Mouse (Mus musculus) fibroblast of lung, adult 2 months (primary cell): ENCODE data around the gene Calb2.

Experiments used
- DNase-seq: peaks from one replicate; pipeline ENCODE4 v3.0.0-alpha.2; 2011; ENCODE audit warnings: low read depth

Calb2 gene

DNA sequence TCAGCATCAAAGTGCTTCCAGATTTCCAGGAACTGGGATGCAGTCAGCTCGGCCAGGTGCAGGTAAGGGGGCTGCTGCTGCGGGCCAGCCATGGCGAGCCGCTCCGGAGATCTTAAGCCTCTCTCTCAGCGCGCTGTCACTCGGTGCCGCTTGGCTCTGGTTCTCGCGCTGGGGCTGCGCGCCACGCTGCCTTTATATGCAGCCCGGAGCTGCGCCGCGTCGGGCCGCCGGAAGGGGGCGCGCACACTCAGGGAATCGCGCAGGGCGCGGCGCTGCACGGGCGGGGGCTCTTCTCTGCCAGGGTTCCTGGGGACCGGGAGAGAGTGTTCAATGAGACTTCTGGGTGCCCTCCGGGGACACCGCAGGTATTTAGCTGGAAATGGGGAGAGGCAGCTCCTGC, at the start of gene Calb2:
Calb2 (minus strand) TSS at position 165 of the 400 bp plus-strand sequence.
- no peak for DNase-seq

DNA sequence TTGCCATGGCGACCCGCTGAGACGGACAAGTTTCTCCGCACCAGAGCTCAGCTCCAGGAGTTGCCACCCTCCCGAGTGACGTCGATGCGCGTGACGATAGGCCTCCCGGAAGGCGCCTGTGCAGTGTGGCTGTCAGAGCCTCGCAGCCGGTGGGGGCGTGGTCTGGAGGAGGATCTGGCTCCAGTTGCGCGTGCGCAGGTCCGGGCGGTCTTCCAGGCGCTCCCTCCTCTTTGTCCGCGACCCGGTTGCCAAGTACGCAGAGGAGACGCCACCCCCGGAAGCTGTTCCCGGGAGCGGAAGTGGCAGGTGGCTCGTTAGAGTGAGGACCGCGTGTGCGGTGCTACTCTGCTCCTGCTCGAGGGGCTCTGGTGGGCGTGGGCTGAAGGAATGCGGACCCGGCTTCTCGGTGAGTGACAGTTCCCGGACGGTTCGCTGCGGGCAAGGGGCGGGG, 49.7 kb upstream of the Calb2 start:
- peak; percentile 98 for DNase-seq

DNA sequence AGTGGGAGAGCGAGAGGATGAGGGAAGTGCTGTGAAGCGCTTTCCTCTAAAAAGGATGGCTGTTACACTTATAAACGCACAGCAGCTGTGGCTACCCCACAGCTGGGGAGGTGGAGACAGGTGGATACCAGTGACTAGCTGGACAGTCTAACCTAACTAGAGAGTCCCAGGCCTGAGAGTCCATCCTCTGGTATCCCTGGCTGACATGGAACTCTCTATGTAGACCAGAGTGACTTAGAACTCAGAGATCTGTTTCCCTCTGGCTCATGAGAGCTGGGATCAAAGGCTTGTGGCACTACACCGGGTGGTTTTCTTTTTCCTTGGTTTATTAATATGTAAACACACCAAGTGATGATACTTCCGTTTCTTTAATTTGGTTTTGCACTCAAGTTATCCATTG, 49.2 kb upstream of the Calb2 start:
- no peak for DNase-seq

DNA sequence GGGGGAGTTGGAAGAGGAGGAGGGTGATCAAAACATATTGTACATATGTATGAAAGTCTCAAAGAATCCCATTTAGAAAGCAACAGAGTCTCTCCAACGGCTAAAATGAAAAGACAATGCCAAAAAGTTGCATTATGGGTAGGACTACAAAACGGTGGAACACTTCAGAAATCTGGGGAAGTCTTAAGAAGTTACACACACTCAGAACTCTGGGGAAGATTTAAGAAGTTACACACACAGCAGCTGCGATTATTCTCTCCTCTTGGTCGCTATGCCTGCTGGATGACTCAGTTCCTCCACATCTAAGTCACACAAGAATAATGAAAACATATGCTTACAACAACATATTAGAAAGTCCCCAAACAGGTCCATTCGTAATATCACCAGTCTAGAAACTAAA, 48.2 kb upstream of the Calb2 start:
- DNase-seq = no peak

DNA sequence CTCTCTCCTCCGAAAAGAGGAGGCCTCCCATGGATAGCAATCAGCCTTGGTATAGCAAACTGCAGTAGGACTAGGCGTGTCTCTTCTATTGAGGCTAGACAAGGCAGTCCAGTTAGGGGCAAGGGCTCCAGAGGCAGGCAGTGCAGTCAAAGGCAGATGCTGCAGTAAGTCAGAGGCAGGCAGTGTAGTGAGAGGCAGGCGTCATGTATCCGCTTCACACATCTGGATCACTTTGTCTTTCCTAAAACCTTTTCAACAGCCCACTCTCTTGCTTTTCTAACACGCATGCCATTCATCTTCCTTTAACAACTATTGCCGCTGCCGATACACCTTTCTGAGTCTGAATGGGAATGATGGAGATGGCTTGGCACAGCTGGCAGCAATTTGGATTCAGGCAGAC, 47.4 kb upstream of the Calb2 start, which contains the start of gene Cmtr2:
Cmtr2 (plus strand) TSS at position 301 of the 400 bp plus-strand sequence.
- DNase-seq = no peak

DNA sequence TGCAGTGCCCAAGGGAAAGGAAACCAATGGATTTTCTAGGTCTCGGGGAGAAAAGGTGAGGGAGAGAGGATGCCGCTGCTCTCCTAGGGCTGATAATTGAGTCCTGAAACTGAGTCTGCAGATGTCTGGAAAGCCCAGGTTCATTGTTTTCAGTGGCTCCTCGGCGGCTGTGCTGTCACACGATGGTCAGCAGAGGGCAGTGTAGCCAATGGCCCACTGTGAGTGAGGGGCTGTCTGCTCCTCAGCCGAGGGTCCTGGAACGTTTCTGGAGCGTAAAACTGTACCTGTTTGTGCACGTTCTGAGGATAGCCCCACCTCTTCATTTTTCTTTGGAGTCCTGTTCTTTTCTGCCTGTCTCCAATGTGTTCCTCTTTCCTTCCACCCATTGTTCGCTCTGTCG, 33.8 kb upstream of the Calb2 start:
- no peak for DNase-seq

DNA sequence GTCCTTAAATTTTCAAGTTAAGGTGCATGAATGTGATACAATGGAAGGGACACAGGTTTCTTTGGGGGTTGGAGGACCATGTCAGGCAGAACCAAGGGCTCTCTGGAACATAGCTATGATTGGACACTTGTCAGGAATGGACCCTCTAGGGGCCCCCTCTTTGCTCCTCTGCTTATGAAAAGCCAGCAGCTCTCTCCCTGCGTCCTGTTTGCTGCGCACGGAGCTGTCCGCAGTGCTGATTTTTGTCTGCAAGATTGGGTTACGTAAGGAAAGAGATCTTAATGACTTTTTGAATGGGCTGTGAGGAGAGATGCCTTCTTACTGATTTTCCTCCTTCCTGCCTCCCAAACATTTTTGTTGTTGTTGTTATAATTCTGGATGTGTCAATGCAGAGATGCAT, 28.7 kb upstream of the Calb2 start:
- peak; percentile 4 for DNase-seq

DNA sequence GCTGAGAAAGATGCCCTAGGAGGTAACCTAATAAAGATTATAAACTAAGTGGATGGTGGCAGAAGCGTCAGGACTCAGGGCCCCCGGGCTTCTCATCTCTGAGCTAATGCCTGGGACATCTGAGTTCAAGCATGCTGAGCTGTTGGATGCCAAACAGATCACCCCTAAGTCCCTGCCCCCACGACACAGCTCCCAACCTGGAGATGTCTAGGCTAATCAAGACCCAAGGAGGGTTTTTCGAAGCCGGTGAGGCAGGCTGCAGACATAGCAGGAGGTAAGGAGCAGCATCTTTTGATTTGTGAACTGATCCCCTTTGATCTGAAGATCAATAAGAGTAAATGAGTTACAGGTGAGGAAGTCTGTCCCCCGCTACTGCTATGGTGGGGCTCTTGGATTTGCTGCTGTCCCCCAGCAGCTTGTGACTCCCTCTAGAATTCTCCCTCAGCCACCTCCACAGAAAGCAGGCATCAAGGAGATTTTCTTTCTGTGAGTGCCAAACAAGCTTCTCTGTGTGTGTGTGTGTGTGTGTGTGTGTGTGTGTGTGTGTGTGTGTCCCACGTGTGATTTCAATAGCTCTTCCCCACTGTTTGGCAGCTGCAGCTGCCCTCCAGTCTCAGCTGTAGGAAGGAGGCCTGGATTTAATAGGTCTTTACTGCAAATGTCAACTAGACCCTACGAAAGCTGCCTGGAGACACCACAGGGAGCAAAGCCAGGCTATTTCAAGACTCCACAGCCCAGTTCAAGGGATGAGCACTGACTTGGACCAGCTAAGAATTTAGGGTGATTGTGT, 21.1 kb upstream of the Calb2 start:
- DNase-seq = no peak

DNA sequence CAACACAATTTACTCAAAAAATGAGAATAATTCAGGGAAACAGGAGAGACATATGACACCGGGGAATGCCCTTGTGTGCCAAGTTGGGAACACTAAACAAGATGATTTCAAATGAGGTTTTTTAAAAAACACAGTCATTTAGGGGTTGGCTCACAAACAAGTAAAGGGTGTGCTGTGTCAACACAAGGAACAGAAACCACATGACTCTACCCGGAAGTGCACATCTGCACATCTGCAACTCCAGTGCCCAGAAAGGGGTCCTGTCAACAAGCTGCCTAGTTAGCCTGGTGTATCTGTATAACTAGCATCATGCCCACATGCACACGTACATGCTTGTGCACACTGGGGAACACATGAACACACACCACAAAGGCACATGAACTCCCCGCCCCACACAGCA, 17.5 kb upstream of the Calb2 start:
- DNase-seq = no peak

DNA sequence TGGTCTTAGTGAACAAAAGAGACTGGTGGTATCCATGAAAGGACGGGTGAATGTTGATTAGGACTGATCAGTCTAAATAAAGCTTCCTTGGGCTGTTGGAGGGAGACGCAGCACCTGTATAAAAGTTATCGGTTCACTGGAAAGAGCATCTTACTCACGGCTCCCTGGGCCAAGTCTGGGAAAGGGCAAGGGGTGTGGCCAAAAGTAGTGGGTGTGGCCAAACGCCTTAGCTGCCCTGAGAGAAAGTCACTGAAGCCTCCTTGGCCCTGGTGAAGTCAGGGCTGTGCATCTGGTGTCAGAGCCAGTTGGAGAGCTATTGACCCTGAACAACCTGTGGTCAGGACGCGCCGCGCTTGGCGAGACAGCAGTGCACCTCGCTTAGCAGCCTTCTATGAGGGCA, 15.7 kb upstream of the Calb2 start:
- DNase-seq = no peak

DNA sequence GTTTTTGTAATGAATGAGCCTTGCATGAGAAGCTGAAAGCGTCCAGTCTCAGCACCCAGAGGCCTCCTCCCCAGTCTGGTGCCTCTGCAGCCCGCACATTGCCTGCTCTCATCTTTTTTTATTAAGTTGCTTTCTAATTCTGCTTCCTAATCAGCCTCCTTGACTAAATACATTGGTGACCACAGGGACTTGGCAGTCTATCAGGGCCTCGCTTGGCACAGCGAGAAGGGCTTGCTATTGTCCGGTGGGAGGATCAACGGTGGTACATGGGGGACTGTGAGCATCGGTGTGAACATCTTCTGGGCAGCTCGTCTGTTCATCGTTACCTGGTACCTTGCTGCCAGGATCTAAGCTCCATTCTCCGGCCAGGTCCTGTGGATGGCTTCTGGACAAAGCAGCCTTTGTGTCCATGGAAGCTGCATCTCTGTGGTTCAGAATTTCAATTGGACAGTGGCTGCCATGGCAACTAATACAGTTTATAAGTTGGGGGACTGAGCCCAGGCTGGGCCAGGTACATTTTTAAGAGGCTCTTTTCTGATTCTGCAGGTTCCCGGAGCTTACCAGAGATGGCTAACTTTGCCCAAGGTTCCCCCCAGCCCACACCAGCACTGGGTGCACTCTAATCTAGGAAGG, 14.8 kb upstream of the Calb2 start:
- DNase-seq = no peak

DNA sequence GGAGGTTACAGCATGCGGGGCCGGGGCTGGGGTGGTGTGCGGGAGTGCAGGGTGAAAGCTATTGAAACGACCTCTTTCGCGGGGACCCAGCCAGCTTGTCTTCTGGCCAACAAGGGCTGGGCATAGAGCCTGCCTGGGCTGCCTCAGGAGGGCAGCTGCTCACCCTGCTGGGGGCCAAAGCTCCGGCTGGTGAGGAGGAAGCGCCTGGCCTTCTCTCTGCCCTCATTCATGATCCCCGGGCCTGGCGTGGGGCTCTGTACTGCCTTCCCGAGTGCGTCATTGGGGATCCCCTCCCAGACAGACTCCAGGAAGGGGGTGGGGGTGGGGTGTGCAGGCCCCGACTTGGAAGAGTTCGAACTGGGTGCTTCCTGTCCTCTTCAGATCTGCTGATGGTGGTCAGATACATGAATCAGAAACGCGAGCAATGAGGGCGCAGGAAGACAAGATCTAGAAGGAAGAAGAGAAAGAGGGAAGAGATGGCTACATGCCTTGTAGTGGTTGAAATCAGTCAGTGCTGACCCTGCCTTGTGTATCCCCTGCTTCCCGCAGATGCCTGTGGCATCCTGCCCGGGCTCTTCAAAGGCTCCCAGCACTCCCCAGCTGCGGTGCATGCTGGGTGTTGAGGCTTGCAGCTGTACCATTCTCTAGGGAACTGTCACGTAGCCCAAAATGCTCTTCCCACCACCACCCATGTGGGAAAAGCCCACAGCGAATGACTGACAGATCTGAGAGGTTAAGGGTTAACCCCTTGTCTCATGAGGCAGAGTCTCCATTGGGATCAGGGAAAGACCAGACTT, 9.5 kb upstream of the Calb2 start:
- DNase-seq = no peak

DNA sequence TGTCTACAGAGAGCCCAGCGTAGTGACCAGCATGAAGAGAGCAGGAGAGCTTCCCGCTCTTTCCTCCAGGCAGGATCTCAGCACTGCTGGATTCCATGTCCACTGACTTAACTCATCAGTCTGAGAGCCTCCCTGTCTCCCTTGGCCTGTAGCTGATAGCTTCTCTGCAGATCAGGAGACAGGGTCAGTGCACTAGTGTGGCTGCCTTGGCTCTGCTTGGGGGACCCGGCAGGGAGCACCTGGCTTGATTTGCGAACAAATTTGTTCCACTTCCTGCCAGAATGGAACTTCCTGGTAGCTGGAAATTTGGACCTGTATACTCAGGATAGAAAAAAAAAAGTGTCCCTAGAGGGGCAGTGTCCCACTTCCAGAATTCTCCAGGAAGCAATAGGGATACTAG, 6.8 kb upstream of the Calb2 start:
- DNase-seq = no peak

DNA sequence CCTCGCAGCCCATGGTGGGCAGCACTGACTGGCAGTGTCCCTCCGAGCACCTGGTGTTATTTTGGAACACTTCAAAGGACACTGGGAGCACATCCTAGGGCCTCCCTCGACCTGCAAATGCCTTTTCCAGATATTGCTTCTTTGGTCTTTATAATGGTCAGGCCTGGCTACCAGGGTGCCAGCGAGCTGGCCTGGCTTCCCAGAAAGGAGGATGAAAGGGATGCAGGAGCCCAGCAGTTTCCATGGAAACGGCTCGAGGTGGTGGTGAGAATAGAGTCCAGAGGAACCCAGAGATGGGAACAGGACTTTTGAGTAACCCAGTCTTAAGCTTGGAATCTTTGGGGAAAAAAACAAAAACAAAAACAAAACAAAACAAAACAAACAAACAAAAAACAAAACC, 4.2 kb upstream of the Calb2 start:
- no peak for DNase-seq

DNA sequence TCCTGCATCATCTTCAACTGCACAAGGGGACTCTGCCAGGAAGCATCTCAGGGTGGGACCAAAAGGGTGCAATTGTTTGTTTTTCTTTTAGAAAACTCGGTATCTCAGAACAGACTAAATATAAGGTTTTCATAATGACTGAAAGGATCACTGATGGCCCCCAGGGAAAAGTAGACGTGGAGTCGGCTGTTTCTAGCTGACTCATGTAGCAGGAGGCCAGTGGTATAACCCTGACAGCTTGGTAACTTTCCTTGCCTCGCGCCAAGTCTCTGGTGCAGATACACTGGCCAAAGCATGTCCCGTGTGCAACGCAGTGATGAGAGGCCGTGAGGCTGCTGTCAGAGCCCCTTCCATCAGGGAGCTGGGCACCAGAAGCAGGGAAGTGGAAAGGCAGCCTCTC, 1.7 kb downstream of the Calb2 start:
- no peak for DNase-seq

DNA sequence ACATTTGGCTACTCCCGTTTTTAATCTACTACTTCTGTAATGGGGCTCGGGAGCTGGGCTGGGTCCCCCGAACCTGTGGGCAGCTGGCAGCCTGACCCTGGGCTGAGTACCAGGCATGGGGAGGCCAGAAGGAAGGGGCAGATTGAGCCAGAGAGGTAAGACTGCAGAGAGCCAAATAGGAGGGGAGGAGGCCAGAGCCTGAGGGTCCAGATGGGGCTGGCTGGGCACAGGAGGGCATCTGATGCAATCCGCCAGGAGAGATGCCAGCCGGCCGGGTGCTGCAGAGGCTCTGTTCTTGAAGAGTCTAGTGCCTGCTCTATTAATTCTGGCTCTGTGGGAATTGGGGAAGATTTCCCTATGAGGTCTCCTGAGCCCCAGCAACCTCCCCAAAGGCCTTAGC, 6.0 kb downstream of the Calb2 start:
- DNase-seq = no peak

DNA sequence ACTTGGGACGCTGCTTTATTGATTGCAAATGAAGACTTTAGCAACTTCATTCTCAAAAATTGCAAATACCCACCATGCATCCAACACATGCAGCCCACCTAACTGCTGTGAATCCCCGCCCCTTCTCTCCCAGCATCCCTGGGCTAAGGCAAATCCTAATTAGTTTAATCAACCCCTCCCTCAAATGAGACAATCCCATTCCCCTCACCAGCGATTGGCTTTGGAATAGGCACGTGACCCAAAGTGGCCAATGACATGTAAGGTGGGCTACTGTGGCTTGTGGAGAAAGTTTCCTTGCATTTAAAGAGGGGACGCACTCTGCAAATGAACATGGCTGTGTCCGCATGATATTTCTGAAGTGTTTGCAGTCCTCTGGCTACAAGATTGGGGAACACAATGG, 15.1 kb downstream of the Calb2 start:
- DNase-seq = no peak

DNA sequence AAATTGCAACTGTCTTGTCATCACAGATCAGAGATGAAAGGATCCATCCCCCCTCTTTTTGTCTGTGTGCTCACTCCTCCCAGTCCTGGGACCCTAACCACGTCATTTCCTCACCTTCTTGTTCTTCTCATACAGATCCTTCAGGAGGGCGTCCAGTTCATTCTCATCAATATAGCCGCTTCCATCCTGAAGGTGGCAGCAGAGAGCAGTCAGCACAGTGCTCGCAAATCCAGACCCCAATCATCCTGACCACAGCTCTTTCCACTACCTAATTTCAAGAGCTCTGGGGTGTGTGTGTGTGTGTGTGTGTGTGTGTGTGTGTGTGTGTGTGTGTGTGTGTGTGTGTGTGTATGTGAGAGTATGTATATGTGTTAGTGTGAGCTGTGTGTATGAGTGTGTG, 22.5 kb downstream of the Calb2 start:
- peak; percentile 8 for DNase-seq

DNA sequence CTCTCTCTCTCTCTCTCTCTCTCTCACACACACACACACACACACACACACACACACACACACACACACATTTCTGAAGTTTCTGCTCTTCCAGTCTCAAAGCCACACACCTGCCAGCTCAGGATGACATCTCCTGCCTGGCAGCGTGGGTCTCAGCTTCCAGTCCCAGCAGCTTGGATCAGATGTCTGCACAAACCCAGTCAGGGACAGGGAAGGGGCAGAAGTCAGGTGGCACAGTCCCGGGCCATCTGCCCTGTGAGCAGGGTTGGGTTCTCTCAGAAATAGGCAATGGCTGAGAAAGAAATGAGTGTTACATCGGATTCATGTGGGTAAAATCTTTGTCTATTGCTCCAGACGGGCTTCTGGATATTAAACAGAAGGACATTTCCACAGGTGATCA, 27.2 kb downstream of the Calb2 start:
- DNase-seq = no peak

DNA sequence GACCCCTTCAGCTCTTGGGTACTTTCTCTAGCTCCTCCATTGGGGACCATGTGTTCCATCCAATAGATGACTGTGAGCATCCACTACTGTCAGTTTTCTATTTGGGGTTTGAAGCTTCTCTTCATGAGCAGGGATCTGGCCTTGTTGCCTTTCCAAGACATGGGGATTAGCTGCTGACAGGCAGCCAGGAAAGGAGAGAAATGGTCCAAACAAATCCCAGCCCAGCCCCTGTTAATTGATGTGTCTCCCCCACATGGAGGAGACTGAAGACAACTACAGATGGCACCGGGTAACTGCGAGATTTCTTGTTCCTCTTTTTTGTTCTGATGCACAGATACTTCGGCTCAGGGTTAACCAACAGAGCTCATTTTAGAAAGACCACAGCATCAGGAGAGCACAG, 27.9 kb downstream of the Calb2 start:
- no peak for DNase-seq

DNA sequence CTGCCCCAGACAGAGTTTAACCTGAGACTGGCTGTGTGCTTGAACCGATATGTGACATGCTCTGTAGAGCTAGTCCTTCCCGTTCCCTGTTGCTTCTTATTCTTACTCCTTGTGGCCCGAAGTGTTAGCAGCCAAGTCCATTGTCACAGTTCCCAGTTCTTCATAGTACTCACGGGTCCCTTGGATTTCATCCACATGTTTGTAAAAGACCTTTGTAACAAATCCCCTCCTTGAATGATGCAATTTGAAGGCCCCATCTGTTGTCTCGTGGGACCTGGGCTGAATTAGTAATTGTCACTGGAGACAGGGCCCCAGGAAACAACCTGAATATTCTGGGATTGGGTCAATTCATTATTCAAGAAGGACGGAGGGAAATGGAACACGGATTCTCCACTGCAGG, 32.5 kb downstream of the Calb2 start:
- no peak for DNase-seq

DNA sequence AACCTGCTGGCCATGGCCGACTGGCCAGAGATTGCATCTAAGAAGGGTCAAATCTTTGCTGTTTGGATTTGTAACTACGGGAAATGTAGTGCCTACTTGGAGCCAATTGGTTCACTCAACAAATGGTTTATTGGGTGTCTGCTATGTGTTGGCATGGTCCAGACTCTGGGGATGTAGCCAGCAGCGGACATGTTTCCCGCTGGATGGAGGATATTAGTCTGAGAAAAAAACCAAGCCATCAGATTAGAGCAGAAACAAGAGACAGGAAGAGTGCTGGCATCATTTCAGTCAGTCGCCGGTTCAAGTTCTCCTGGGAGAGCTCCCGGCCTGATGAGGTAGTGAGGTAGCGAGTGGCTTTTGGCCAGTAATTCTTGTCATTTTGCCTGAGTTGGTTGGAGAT, 33.8 kb downstream of the Calb2 start:
- no peak for DNase-seq

DNA sequence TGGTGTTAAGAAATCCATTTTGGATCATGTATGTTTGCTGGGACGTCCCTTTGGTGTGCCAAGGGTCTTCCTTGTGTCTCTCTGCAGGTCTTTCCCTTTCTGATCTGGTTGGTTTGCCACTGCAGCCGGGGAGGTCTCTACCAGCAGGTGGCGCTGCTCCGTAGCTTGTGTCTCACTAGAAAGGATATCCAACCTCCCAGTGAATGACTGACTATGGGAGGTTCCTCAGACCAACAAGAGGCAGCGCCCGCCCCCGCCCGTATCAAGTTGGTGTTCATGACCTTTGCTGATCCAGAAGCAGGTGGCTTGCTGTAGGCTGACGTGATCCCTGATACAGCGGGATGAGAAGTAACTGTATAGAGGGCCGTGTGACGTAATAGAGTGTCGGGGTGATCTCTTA, 37.5 kb downstream of the Calb2 start:
- peak; percentile 12 for DNase-seq
